Comparison of ENCODE assay signal across 10 mouse cellular contexts in the genomic region with DNA sequence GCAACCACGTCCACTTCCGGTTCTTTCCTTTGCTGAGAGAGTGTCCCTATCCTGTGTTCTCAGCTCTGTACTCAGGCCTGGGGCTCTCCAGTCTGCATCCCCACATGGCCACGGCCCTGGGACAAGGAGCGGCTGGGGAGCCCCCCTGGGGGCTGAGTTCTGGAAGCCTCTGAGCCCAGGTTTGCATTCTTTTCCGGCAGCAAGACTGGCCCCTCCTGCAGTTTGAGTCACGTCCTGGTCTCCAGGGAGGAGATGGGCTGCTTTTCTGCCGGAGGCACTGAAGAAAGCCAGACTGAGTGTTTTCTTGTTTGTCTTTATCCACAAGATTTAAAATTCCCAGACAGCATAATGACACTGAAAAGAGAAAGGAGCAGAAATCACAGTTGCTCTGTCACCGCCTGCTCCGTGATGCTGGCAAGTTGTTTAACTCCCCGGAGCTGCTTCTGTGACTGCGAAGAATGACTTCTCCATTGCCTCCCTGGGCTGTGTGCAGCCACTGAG.
DNase-seq lines count a peak whose midpoint lies in the region; ATAC-seq and TF ChIP-seq lines count a peak whose summit lies in the region.
"Had no signal": no experiment of that assay in that cellular context is flagged by ENCODE, and none has a peak within 500 bp of the region (broad histone marks: within the 10 kb centered on the region; RNA-seq: fewer than 3 reads in every experiment).

No protein-coding gene starts in this region.

- no peaks in the 10 kb centered on the region for H3K27me3 ChIP-seq in kidney, embryonic 14.5 days (ENCODE audit: control insufficient read depth, insufficient read depth, low read length)
- H3K27me3 ChIP-seq in limb, embryonic 12.5 days: no peaks in the 10 kb centered on the region
- H3K27me3 ChIP-seq in liver, postnatal 0 days (ENCODE audit: insufficient read depth, low read length): no peaks in the 10 kb centered on the region
- H3K27me3 ChIP-seq: CH12.LX had no signal

- TF ChIP-seq EP300 in liver, postnatal 0 days (IDR thresholded peaks at IDR 0.05; ENCODE audit: low read depth): no peak

- DNase-seq in kidney, postnatal 25 days: no peak
- peak; percentile 23 for DNase-seq in embryo, embryonic 10.5 days (ENCODE audit: low spot score)
- peak; percentile 55 for DNase-seq in heart, adult 8-10 months (ENCODE audit: low spot score)
- no peak for DNase-seq in liver, postnatal 0 days
- no peak for DNase-seq in layer of hippocampus, adult 11-12 months (ENCODE audit: low spot score)
- no peak for DNase-seq in lung, postnatal 10 days

- H3K4me3 ChIP-seq in kidney, embryonic 14.5 days (ENCODE audit: low read length): no peak overlapping the region
- H3K4me3 ChIP-seq in limb, embryonic 12.5 days (replicated peaks): no peak overlapping the region
- H3K4me3 ChIP-seq in liver, postnatal 0 days (ENCODE audit: low read depth, low read length): no peak overlapping the region
- H3K4me3 ChIP-seq: myocyte had no signal

- peaks cover 24% of the 10 kb centered on the region for H3K4me1 ChIP-seq in kidney, embryonic 14.5 days (ENCODE audit: control insufficient read depth, insufficient read depth, low read length)
- H3K4me1 ChIP-seq in limb, embryonic 12.5 days (replicated peaks): peaks cover 53% of the 10 kb centered on the region
- peaks cover 6% of the 10 kb centered on the region; the same call in 1 of the 2 replicates for H3K4me1 ChIP-seq in liver, postnatal 0 days (ENCODE audit: insufficient read depth)

- no peak overlapping the region for H3K9ac ChIP-seq in kidney, embryonic 14.5 days (ENCODE audit: low read depth, low read length)
- 0 out of 2 replicates have a peak overlapping the region, but pooled peaks have one; percentile 8 for H3K9ac ChIP-seq in limb, embryonic 12.5 days (replicated peaks)
- H3K9ac ChIP-seq in liver, postnatal 0 days (replicated peaks): no peak overlapping the region

- 17% methylated on average over 11 of the region's 11 CpGs for WGBS in kidney, embryonic 14.5 days
- WGBS in limb, embryonic 12.5 days: 22% methylated on average over 11 of the region's 11 CpGs
- 42% methylated on average over 11 of the region's 11 CpGs for WGBS in liver, postnatal 0 days (ENCODE audit: insufficient replicate concordance)

- H3K27ac ChIP-seq in kidney, embryonic 14.5 days (ENCODE audit: low read depth, low read length): peak overlapping the region; percentile 68
- H3K27ac ChIP-seq in limb, embryonic 12.5 days: peak overlapping the region; percentile 67
- no peak overlapping the region for H3K27ac ChIP-seq in liver, postnatal 0 days (ENCODE audit: low read depth)

- no peaks in the 10 kb centered on the region for H3K36me3 ChIP-seq in kidney, embryonic 14.5 days (ENCODE audit: control insufficient read depth, insufficient read depth, low read length)
- H3K36me3 ChIP-seq in limb, embryonic 12.5 days: no peaks in the 10 kb centered on the region
- no peaks in the 10 kb centered on the region for H3K36me3 ChIP-seq in liver, postnatal 0 days (replicated peaks; ENCODE audit: insufficient read depth, low read length)

- ATAC-seq in kidney, embryonic 14.5 days (ENCODE audit: low FRiP score, low TSS enrichment): no peak
- no peak for ATAC-seq in limb, embryonic 12.5 days (ENCODE audit: insufficient number of reproducible peaks, insufficient read depth, low FRiP score, low TSS enrichment, low read depth)
- no peak for ATAC-seq in liver, postnatal 0 days

- no peak for TF ChIP-seq CTCF in liver, postnatal 0 days (IDR thresholded peaks at IDR 0.05; ENCODE audit: low read depth)

- no peaks in the 10 kb centered on the region for H3K9me3 ChIP-seq in kidney, embryonic 14.5 days (ENCODE audit: control insufficient read depth, low read length)
- H3K9me3 ChIP-seq in limb, embryonic 12.5 days: no peaks in the 10 kb centered on the region
- H3K9me3 ChIP-seq in liver, postnatal 0 days (ENCODE audit: low read length): no peaks in the 10 kb centered on the region

- H3K4me2 ChIP-seq in kidney, embryonic 14.5 days (replicated peaks; ENCODE audit: low read depth, low read length): no peak overlapping the region
- H3K4me2 ChIP-seq in limb, embryonic 12.5 days: peak overlapping the region; percentile 29
- H3K4me2 ChIP-seq in liver, postnatal 0 days (ENCODE audit: low read depth, low read length): no peak overlapping the region

Comparison
In these comparisons a context has a peak if more than half of its experiments do, and no peak if none do; other contexts are left out.
1. DNase-seq: peak in embryo, embryonic 10.5 days (single experiment) and heart, adult 8-10 months (single experiment); none in kidney, postnatal 25 days (0 of 2), liver, postnatal 0 days (single experiment), layer of hippocampus, adult 11-12 months (single experiment) and lung, postnatal 10 days (single experiment).